ENCODE assay signal across 8 mouse cellular contexts in genomic region chr6:28260425-28261191, GRCm38 (mm10).
DNase-seq lines count a peak whose midpoint lies in the region; ATAC-seq and TF ChIP-seq lines count a peak whose summit lies in the region.

No protein-coding gene starts in this region.

- peak; percentile 43 for ATAC-seq in hindbrain, embryonic 13.5 days (ENCODE audit: low FRiP score)
- peak; percentile 26 for ATAC-seq in limb, embryonic 13.5 days (ENCODE audit: low FRiP score, low read depth)
- peak; percentile 43 for ATAC-seq in midbrain, embryonic 14.5 days (ENCODE audit: low FRiP score, low TSS enrichment)

- H3K36me3 ChIP-seq in erythroblast, embryonic 14.5 days (ENCODE audit: control insufficient read depth): peaks cover 42% of the 10 kb centered on the region
- peaks cover 6% of the 10 kb centered on the region for H3K36me3 ChIP-seq in hindbrain, embryonic 13.5 days
- peaks cover 8% of the 10 kb centered on the region; the same call in 1 of the 2 replicates for H3K36me3 ChIP-seq in limb, embryonic 13.5 days
- H3K36me3 ChIP-seq in midbrain, embryonic 14.5 days (ENCODE audit: control insufficient read depth, insufficient read depth, low read length): peaks cover 3% of the 10 kb centered on the region; the same call in 1 of the 2 replicates

- WGBS in hindbrain, embryonic 13.5 days: under 1% methylated on average over 59 of the region's 64 CpGs
- WGBS in limb, embryonic 13.5 days: under 1% methylated on average over 64 of the region's 64 CpGs
- WGBS in midbrain, embryonic 14.5 days: 1% methylated on average over 64 of the region's 64 CpGs

- H3K4me2 ChIP-seq in hindbrain, embryonic 13.5 days: peak overlapping the region; percentile 92
- H3K4me2 ChIP-seq in limb, embryonic 13.5 days (replicated peaks): peak overlapping the region; percentile 95
- H3K4me2 ChIP-seq in midbrain, embryonic 14.5 days (ENCODE audit: low read length): peak overlapping the region; percentile 90

- TF ChIP-seq POLR2A in brain, embryonic 14.5 days (IDR thresholded peaks at IDR 0.05; ENCODE audit: borderline replicate concordance, extremely low read depth, insufficient read depth, insufficient read length, poor library complexity, severe bottlenecking): no peak

- H3K4me3 ChIP-seq in erythroblast, embryonic 14.5 days (replicated peaks): peak overlapping the region; percentile 88
- H3K4me3 ChIP-seq in hindbrain, embryonic 13.5 days: peak overlapping the region; percentile 97
- peak overlapping the region; percentile 84 for H3K4me3 ChIP-seq in limb, embryonic 13.5 days
- peak overlapping the region; percentile 90 for H3K4me3 ChIP-seq in midbrain, embryonic 14.5 days (replicated peaks; ENCODE audit: low read depth, low read length)

- DNase-seq in gastrocnemius, postnatal 10 days: peak; percentile 34
- DNase-seq in gastrocnemius, postnatal 36 days: no peak
- peak; percentile 54 for DNase-seq in brain, embryonic 14.5 days (ENCODE audit: low read depth)
- DNase-seq in midbrain, embryonic 14.5 days: peak; percentile 74
- DNase-seq in spleen, postnatal 4 days (ENCODE audit: low spot score in 2 of 2): peak; percentile 56 to 82

- TF ChIP-seq CTCF in brain, embryonic 14.5 days (IDR thresholded peaks at IDR 0.05; ENCODE audit: borderline replicate concordance, extremely low read depth, insufficient read depth, insufficient read length): no peak

- H3K9ac ChIP-seq in hindbrain, embryonic 13.5 days: peak overlapping the region; percentile 84
- peak overlapping the region; percentile 86 for H3K9ac ChIP-seq in limb, embryonic 13.5 days
- peak overlapping the region; percentile 72 for H3K9ac ChIP-seq in midbrain, embryonic 14.5 days (replicated peaks; ENCODE audit: low read length)

- H3K27me3 ChIP-seq in erythroblast, embryonic 14.5 days (ENCODE audit: control insufficient read depth): no peaks in the 10 kb centered on the region
- H3K27me3 ChIP-seq in hindbrain, embryonic 13.5 days: no peaks in the 10 kb centered on the region
- 0 out of 2 replicates have a peak, but pooled peaks cover 4% of the 10 kb centered on the region for H3K27me3 ChIP-seq in limb, embryonic 13.5 days
- H3K27me3 ChIP-seq in midbrain, embryonic 14.5 days (ENCODE audit: control insufficient read depth, insufficient read depth, low read length): no peaks in the 10 kb centered on the region

- peak overlapping the region; percentile 88 for H3K27ac ChIP-seq in hindbrain, embryonic 13.5 days
- H3K27ac ChIP-seq in limb, embryonic 13.5 days: peak overlapping the region; percentile 78; the same call in 1 of the 2 replicates
- peak overlapping the region; percentile 84 for H3K27ac ChIP-seq in midbrain, embryonic 14.5 days (replicated peaks; ENCODE audit: low read depth, low read length)

- H3K9me3 ChIP-seq in erythroblast, embryonic 14.5 days (ENCODE audit: control insufficient read depth, low read length): no peaks in the 10 kb centered on the region
- no peaks in the 10 kb centered on the region for H3K9me3 ChIP-seq in hindbrain, embryonic 13.5 days
- no peaks in the 10 kb centered on the region for H3K9me3 ChIP-seq in limb, embryonic 13.5 days
- H3K9me3 ChIP-seq in midbrain, embryonic 14.5 days (ENCODE audit: control insufficient read depth, low read length): no peaks in the 10 kb centered on the region

- intact Hi-C loops in gastrocnemius, postnatal 36 days (cut with DNase I): loop anchor here (2.0 to 5.0 kb wide), 3 partner anchors 48 to 217 kb away; partner anchors contain the start of genes Arf5 and Snd1

- H3K4me1 ChIP-seq in erythroblast, embryonic 14.5 days (ENCODE audit: control insufficient read depth): peaks cover 40% of the 10 kb centered on the region
- H3K4me1 ChIP-seq in hindbrain, embryonic 13.5 days (replicated peaks): peaks cover 10% of the 10 kb centered on the region
- H3K4me1 ChIP-seq in limb, embryonic 13.5 days: peaks cover 7% of the 10 kb centered on the region
- peaks cover 4% of the 10 kb centered on the region for H3K4me1 ChIP-seq in midbrain, embryonic 14.5 days (ENCODE audit: control insufficient read depth, insufficient read depth, low read length)

Comparison
In these comparisons a context has a peak if more than half of its experiments do, and no peak if none do; other contexts are left out.
1. DNase-seq: peak in gastrocnemius, postnatal 10 days (single experiment), brain, embryonic 14.5 days (single experiment), midbrain, embryonic 14.5 days (single experiment) and spleen, postnatal 4 days (2 of 2); none in gastrocnemius, postnatal 36 days (0 of 2).
2. Peak in every context shown above with its lines, with median percentiles within 50 percentile points of each other: H3K4me3 ChIP-seq, ATAC-seq, H3K27ac ChIP-seq, H3K4me2 ChIP-seq and H3K9ac ChIP-seq.